Mouse (Mus musculus): ENCODE data around the gene Kat6b. TPM values are rescaled to one million over a fixed set of nuclear protein-coding genes. Genes with fewer than 3 reads are reported as not detected.
"Not testable (repeated sequence)": the region's sequence is repeated elsewhere in the genome, so short reads cannot be mapped to it uniquely, and the experiment has no call there.

The Kat6b gene
- polyA plus RNA-seq, 1 experiment = 3.8 TPM

DNA sequence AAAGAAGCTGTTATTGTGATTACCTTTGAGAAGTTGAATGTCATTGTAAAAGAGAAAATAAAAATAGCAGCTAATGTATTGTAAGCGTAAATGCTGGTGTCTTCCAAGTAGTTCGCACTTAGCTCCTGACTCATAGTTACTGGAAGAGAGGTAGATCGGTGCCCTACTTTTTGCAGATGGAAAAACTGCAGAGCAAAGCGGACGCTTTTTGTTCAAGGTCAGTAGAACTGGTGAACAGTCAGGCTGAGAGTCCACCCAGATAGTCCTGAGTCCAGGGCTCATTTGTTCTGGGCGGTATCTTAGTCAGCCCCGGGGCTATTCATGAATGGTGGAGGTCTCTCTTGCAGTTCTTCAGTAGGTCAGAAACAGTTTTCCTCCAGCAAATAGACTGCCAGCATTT is 39.3 kb downstream of the Kat6b start:
- 85% methylated on average over 7 of the region's 7 CpGs for WGBS
- DNase-seq (ENCODE audit: low read depth, low spot score) = no peak

DNA sequence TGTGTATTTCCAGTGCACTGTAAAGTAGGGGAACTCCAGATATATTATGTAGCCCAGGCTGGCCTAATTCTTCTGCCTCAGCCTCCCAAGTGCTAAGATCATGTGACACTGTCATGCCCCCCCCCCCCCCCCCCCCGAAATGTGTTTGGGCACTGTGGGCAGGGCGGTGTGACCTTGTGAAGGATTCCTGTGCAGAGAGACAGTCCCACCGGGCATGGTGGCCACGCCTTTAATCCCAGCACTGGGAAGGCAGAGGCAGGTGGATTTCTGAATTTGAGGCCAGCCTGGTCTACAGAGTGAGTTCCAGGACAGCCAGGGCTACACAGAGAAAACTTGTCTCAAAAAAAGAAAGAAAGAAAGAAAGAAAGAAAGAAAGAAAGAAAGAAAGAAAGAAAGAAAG is 40.3 kb downstream of the Kat6b start:
- whole genome bisulfite sequencing = 75% methylated on average over 4 of the region's 4 CpGs
- not testable (repeated sequence) for DNase-seq (ENCODE audit: low read depth, low spot score)

DNA sequence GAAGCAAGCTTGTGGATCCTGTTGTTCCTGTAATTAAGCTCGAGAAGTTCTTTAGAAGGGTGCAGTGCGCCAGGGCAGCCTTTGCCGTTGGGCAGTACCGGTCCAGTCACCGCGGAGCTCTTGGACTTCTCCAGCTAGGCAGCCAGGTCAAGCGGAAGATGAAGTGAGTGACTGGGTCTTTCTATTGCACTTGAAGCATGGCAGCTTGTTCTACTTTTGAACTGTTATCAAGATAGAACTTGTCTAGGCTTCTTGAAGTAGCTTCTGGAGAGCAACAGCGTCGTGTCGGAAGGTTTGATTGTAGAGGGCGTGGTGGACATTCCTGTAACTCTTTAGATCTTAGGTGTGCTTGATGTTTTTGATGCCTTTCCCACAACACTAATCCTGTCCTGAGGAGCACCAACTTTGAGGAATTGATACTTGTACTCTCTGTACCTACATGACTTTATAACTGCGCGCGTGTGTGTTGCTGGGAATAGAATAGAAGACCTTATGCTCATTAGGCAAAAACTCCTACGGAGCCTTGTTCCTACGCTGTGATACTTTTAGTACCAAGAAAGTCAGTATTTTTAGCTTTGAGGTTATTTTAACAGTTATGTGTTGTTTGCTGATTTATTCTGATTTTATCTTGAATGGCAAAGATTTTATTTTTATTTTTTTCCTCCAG is 41.2 kb downstream of the Kat6b start:
- WGBS = 85% methylated on average over 16 of the region's 16 CpGs
- DNase-seq (ENCODE audit: low read depth, low spot score) = no peak

DNA sequence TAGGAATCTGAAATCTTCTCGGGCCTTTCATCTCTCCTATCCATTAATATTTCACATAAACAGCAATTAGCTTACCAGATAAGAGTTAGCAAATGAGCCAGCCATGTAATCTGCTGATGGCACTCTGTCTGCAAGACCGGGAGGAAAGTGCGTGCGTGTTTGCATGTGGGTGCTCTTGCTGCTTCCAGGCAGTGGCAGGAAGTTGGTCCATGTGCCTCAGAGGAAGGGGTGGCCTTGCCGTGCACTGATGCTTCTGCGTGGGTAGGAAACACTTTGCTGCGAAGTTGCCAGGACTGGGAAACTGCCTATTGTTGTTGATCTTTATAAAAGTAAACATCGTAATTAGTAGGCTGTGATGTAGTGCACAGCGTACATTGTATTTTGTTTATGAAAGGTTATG is 42.0 kb downstream of the Kat6b start:
- no peak for DNase-seq (ENCODE audit: low read depth, low spot score)
- 39% methylated on average over 9 of the region's 9 CpGs for WGBS

DNA sequence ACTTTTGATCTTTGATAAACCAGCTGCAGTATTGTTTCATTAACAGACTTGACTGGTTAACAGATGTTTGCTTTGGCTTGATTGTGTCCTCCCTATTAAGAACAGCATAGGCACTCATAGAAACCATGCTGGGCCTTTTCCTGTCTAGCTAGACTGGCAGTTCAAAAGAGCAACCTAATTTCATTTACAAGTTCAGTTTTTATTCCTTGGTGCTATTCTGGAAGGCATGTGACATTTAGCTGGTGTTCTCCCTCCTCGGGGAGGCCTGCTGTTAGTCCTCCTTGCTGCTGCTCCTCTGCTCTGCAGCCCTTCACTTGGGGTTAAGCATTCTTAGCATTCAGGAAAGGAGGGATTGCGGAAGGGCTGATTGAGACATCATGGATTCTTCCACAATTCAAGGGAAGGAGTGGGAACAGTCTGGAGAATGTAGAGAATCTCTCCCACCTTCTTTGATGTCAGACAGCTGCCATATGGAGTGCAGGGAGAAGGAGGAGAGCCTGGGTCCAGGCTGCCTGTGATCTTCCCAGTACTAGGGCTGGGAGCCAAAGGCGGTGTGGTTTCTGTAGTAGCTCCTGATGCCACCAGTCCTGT is 42.7 kb downstream of the Kat6b start:
- 50% methylated on average over 3 of the region's 3 CpGs for WGBS
- no peak for DNase-seq (ENCODE audit: low read depth, low spot score)

DNA sequence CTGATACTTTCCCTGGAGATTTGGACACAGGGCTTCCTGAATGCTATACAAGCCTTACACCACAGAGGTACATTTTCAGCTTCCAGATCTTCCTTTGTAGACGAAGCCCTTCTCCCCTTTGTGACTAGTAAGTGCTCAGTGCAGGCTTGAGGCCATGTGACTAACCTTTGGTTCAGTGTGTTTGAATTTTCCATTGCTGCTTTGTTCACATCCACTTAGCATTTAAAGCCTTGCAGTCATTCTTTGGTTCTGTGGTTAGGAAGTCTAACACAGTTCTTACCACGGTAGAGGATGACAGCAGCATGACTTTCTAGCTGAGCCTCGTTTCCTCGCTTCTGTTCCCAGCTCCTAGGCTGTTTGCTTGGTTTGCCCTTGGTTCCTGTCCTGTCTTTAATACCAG is 44.4 kb downstream of the Kat6b start:
- no peak for DNase-seq (ENCODE audit: low read depth, low spot score)
- 63% methylated on average over 4 of the region's 4 CpGs for WGBS

DNA sequence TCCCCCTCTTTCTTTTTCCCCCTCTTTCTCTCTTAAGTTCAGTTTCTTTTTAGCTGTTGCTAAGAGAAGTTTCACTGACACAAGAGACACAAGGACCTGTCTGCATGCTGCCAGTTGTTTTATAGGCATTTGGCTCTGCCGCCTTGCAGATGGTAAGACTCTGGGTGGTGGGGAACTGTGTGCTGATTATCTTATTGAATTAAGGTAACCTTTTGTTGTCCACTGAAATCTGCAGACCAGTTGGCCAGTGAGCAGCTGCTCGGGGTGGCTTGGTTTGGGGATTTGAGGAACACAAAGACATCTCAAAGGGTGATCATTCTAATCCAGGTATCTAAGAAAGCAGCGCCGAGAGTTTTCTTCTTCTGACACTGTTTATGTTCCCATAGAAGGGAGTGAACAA is 52.3 kb downstream of the Kat6b start:
- WGBS = 77% methylated on average over 4 of the region's 4 CpGs

DNA sequence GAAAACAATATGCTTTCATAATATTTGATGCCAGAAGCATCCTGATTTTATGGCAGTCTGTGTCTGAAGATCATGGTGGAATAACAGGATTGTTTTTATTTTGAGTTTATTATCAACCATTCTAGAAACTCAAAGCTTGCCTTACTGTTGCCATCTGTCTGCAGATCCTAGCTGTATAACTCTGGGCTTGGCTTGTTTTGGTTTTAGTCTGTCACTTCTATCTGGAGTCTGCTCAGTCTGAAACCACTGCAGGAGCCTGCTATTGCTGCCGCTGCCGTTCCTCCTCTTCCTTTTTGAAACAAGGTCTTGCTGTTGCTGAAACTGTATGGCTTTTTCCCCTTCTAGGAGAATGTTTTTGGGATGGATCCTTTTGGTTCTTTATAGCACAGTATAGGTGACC is 52.8 kb downstream of the Kat6b start:
- no peak for DNase-seq (ENCODE audit: low read depth, low spot score)
- WGBS = 56% methylated on average over 2 of the region's 2 CpGs

More for the DNA sequence above, 52.3 kb downstream of the Kat6b start:
- DNase-seq (ENCODE audit: low read depth, low spot score) = no peak

DNA sequence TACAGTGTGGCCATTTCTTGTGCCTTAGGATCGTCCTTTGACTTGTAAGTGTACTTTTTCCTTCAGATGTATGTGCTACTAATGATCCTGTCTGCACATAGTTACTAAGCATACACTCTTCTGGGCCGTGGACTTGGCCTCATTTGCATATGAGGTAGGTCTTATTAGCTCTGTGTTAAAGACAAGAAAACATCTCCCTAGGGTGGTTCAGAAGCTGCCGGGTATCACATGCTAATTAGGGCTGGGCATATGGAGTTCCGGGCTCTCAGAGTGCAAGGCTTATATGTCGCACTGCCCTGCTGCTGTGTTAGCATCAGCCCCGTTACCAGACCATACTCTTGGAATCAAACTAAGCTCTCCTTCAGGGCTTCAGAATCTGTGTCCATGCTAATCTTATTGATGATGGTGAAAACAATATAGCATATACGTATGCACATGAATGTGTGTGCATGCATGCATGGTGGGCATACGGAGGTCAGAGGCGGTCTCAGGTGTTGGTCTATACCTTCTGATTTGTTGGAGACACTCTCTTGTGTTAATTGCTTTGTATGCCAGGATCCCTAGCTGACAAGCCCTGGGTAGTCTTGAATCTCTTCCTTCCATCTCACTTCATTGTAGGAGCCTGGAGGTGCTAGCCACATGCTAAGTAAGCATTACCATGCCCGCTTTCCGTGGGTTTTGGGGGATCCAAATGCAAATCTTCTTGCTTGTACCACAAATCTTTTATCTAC is 53.5 kb downstream of the Kat6b start:
- 89% methylated on average over 11 of the region's 11 CpGs for WGBS
- no peak for DNase-seq (ENCODE audit: low read depth, low spot score)

DNA sequence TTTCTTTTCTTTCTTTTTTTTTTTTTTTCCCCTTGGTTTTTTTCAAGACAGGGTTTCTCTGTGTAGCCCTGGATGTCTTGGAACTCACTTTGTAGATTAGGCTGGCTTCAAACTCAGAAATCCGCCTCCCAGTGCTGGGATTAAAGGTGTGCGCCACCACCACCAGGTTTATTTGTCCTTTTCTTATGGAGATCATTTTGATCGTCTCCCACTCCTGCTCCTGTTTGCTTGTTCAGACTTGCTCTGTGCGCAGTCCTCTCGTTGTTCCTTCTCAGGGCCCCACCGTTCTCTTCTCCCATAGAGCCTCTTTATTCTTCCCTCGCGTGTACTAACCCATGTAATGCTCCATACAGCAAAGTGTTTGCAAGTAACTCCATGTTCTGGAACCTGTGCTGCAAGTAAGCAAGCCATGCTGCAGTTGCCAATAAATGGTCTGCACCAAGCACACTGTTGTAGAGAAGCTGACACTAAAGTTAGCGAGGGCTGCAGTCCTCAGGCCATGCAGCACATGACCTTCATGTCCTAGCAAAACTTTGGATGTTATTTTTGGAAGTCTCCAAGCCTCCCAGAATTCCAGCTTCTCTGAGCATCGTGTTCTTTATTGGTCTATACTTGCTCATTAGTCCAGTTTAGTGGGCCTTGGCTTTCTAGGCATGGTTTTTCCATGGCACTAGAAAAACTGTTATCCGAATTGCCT is 55.4 kb downstream of the Kat6b start:
- 92% methylated on average over 11 of the region's 11 CpGs for WGBS

DNA sequence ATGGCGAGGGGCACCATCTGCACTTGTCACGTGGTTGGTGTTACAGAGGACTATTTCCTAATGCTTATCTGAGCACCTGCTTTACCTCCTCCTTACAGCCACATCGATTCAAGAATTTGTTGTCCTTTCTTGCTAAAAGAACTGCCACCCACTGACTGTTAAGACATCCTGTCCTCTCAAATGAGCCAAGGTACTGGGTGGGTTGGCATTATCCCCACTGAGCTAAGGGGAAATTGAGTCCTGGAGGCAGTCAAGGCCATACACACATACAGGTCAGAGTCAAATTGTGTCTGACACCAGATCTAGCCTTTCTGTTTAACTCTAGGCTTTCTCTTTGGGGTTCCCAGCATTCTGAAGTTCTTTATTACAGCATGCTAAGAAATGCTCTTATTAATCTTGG is 56.6 kb downstream of the Kat6b start:
- WGBS = 82% methylated on average over 3 of the region's 3 CpGs
- DNase-seq (ENCODE audit: low read depth, low spot score) = no peak

More for the DNA sequence above, 55.4 kb downstream of the Kat6b start:
- no peak for DNase-seq (ENCODE audit: low read depth, low spot score)

DNA sequence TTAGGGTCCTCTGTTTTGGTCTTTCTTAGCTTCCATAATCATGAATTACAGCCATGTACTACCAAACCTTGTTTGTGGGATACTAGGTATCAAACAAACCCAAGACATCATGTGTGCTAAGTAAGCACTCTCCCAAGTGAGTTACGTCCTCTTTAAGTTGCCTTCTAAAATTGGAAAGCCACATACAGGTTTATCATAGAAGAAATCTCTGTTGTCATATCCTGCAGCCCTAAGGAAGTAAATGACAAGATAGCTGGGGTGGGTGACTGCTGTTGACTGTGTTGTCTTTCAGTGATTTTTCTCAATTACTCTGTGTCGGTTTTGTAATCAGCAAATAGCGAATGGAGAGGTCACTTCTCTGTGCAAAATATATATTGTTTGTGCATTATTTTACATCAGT is 58.5 kb downstream of the Kat6b start:
- 98% methylated on average over 3 of the region's 3 CpGs for WGBS
- DNase-seq (ENCODE audit: low read depth, low spot score) = no peak

DNA sequence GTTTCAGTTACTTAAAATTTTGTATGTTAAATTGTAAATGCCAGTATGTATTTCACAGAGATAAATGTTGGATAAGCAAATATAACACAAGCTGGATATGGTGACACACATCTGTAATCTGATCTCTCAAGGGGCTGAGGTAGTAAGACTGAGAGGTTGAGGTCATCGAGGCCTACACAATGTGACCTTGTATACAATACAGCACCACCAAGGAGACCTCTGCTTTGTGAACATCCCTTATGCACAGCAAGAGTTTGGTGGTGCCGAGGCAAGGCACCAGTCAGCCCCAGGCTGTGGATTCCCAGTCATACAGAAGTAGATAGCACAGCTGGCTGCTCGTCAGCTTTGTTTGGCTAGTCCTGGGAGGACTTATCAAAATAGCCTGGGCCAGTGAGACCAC is 59.1 kb downstream of the Kat6b start:
- 83% methylated on average over 3 of the region's 3 CpGs for WGBS
- DNase-seq (ENCODE audit: low read depth, low spot score) = no peak

DNA sequence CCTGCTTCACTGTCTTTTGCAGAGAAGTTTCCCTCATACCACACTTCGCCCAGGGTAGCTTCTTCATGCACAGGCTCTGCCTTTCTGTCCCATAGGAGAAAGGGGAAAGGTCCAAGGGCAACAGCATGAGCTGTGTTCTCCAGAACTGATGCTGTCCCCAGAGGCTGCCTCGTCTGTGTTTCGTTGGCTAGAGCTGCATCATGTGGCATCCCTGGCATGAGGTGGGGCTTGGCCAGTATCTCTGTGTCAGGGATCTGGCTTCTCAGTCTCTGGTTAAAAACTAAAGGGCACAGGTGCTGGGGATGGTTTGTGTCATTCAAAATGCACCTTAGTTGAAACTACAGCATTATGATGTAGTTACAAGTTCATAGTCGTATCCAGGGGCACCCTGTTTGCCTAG is 64.3 kb downstream of the Kat6b start:
- no peak for DNase-seq (ENCODE audit: low read depth, low spot score)
- WGBS = 73% methylated on average over 4 of the region's 4 CpGs

DNA sequence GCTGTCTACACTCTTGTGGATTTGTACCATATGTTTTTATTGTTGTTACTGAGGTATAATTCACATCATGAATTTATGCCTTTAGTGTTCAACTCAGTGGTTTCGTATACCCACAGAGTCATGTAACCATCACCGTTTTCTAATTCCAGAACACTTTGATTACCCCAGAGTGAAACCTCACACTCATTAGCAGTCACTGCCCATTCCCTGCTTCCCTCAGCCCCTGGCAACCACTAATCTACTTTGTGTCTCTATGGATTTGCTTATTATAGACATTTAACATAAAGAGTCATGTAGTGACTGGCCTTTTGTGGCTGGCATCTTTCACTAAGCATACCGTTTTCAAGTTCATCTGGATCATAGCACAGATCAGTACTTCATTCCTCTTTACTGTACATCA is 65.1 kb downstream of the Kat6b start:
- no peak for DNase-seq (ENCODE audit: low read depth, low spot score)
- WGBS = 78% methylated on average over 3 of the region's 3 CpGs

DNA sequence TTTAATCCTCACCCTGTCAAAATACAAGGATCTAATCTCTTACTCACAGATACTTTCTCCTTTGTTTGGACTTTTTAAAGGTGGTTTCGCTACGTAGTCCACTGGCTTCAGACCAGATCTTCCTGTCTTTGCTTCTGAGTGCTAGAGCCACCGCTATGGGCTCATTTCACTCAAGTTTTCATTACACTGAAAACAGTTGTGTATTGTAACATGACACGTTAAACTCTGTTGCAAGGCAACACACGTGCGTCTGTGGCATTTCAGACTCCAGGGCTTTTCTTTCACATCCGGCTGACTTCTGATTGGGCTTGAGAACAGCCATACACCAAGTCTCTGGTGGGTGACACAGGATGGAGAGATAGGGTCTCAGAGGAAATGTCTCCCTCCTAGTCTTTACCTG is 66.1 kb downstream of the Kat6b start:
- DNase-seq (ENCODE audit: low read depth, low spot score) = no peak
- 70% methylated on average over 7 of the region's 7 CpGs for WGBS

DNA sequence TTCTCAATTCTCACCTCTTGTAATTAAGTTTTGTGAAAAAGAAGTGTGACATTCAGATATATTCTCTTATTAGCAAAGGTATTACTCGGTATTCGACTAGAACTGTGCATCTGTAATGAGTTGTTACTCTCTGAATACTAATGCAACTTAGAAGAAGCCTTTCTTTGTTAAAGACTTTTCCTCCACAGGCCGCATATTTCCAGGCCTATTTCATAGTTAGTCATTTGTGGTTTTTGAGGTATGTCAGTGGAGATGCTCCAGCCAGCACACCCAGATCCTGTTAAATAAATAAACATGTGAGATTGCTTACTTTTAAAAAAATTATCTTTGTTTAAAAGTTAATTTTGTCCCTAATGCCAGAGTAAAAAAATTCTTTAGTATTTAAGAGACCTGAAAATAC is 66.7 kb downstream of the Kat6b start:
- WGBS = 82% methylated on average over 3 of the region's 3 CpGs
- no peak for DNase-seq (ENCODE audit: low read depth, low spot score)

DNA sequence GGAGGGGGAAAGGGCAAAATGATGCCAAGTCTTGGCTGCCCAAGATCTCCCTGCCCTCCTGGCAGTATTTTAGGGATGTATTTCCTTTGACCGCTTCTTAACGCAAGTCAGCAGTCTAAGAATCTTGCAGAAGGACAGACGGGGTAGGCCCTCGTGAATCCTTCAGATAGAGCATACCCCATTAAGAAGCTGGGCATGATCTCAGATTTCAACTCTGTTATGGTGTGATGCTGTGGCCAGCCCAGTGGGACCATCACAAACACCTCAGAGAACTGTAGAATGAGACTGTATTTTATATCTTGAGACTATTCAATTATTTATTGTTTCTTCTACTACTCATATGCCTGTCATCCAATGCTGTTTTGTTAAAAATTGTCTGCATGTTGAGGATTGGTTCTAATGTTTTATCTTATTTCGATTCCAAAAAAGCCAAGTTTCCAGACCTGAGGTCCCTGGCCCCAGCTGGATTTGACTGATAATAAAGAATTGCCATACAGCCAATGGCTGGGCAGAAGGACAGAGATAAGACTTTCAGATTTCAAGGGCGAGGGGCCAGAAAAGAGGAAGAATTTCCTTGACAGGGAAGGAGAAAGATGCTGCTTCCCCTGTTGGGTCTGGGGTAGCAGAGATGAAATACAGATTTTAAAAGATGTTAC is 67.8 kb downstream of the Kat6b start:
- WGBS = 83% methylated on average over 6 of the region's 6 CpGs
- no peak for DNase-seq (ENCODE audit: low read depth, low spot score)

DNA sequence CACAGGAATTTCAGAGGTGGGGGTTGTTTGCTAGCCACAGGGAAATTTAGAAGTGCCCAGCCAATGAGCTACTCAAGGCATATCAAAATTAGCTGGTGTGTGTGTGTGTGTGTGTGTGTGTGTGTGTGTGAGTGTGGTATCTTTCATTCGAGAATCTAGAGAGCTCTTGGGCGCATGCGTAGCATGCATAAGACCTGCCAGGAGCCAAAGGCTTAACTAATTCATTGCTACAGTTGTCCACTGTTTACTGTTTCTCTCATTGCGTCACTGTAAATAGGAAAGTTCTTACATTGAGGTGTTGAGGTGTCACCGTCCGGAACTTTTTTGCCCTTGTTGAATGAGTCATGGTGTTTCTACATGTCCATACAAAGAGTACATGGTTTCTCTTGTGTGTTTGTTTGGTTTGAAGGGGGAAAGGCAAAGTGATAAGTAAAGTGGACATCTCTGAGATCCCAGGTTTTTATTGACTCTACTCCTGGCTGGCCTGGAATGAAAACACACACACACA is 68.4 kb downstream of the Kat6b start:
- 88% methylated on average over 6 of the region's 6 CpGs for WGBS
- no peak for DNase-seq (ENCODE audit: low read depth, low spot score)

DNA sequence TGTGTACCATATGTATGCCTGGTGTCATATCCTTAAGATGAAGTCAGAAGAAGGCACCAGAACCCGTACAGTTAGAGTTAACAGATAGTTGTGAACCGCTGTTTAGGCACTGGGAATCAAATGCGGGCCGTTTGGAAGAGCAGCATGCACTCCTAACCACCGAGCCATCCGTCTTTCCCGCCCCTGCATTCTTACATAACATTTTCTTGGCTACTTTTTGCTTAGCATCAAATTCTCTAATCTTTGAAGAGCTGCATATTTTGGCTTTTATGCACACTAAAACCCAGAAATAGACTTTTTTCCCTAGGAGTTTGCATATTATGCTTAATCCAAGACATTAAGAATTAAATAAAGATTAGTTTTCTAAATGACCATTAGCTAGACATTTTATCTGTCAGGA is 69.3 kb downstream of the Kat6b start:
- WGBS = 70% methylated on average over 7 of the region's 7 CpGs
- DNase-seq (ENCODE audit: low read depth, low spot score) = no peak

All from large intestine, adult 2 months (tissue).